ENCODE assay signal across 11 mouse cellular contexts in genomic region chr12:80778188-80778936, GRCm38 (mm10). TPM values are rescaled to one million over a fixed set of nuclear protein-coding genes. Genes with fewer than 3 reads are reported as not detected.
DNase-seq lines count a peak whose midpoint lies in the region; ATAC-seq and TF ChIP-seq lines count a peak whose summit lies in the region.
"Had no signal": no experiment of that assay in that cellular context is flagged by ENCODE, and none has a peak within 500 bp of the region (broad histone marks: within the 10 kb centered on the region; RNA-seq: fewer than 3 reads in every experiment).

No protein-coding gene starts in this region.

- TF ChIP-seq CTCF in lung, postnatal 0 days (IDR thresholded peaks at IDR 0.05), result no peak
- no peak for TF ChIP-seq CTCF in bone marrow, adult 2 months (IDR thresholded peaks at IDR 0.05; ENCODE audit: control insufficient read depth, insufficient read depth, low read length)

- H3K4me2 ChIP-seq in lung, postnatal 0 days (replicated peaks; ENCODE audit: low read depth, low read length), result no peak overlapping the region
- H3K4me2 ChIP-seq: midbrain, embryonic 15.5 days had no signal

- no peaks in the 10 kb centered on the region for H3K36me3 ChIP-seq in lung, postnatal 0 days (ENCODE audit: insufficient read depth, low read length)
- no peaks in the 10 kb centered on the region for H3K36me3 ChIP-seq in limb, embryonic 10.5 days
- H3K36me3 ChIP-seq: midbrain, embryonic 15.5 days had no signal

- no peak for TF ChIP-seq EP300 in lung, postnatal 0 days (IDR thresholded peaks at IDR 0.05)

- H3K9ac ChIP-seq in lung, postnatal 0 days (replicated peaks; ENCODE audit: low read depth), result no peak overlapping the region
- H3K9ac ChIP-seq: midbrain, embryonic 15.5 days had no signal

- peak; percentile 64; the same call in 1 of the 2 replicates for TF ChIP-seq POLR2A in bone marrow, adult 2 months (IDR thresholded peaks at IDR 0.05; ENCODE audit: borderline replicate concordance, control insufficient read depth, low read depth, low read length)

- no peaks in the 10 kb centered on the region for H3K27me3 ChIP-seq in lung, postnatal 0 days (replicated peaks; ENCODE audit: insufficient read depth, low read length)
- H3K27me3 ChIP-seq in limb, embryonic 10.5 days (ENCODE audit: low read depth, poor library complexity, severe bottlenecking), result no peaks in the 10 kb centered on the region
- H3K27me3 ChIP-seq: midbrain, embryonic 15.5 days had no signal

- ATAC-seq in lung, postnatal 0 days, result peak; percentile 32
- ATAC-seq: hindbrain, embryonic 16.5 days; midbrain, embryonic 15.5 days had no signal

- H3K27ac ChIP-seq in lung, postnatal 0 days (ENCODE audit: low read length), result no peak overlapping the region
- peak overlapping the region; percentile 89 for H3K27ac ChIP-seq in bone marrow, adult 2 months (ENCODE audit: control insufficient read depth, insufficient read depth, low read depth, low read length, poor library complexity)
- peak overlapping the region; percentile 36; the same call in 1 of the 2 replicates for H3K27ac ChIP-seq in limb, embryonic 10.5 days
- H3K27ac ChIP-seq: midbrain, embryonic 15.5 days had no signal

- no peaks in the 10 kb centered on the region for H3K9me3 ChIP-seq in lung, postnatal 0 days (ENCODE audit: low read length)
- H3K9me3 ChIP-seq in limb, embryonic 10.5 days (replicated peaks), result no peaks in the 10 kb centered on the region
- H3K9me3 ChIP-seq: midbrain, embryonic 15.5 days had no signal

- DNase-seq in lung, postnatal 0 days (ENCODE audit: low spot score), result no peak
- DNase-seq in lung, postnatal 4 days, result no peak
- no peak for DNase-seq in limb, embryonic 10.5 days (ENCODE audit: low spot score)
- peak; percentile 82 to 85 for DNase-seq in spleen, postnatal 4 days (ENCODE audit: low spot score in 2 of 2)
- DNase-seq in kidney, postnatal 4 days, result no peak
- DNase-seq in natural killer cell, adult 2 months (ENCODE audit: low spot score in 2 of 2), result no peak
- DNase-seq: adrenal gland, adult 2 months; layer of hippocampus, postnatal 36 days had no signal

- no peak overlapping the region for H3K4me3 ChIP-seq in lung, postnatal 0 days (ENCODE audit: low read depth, low read length)
- H3K4me3 ChIP-seq in bone marrow, adult 2 months (replicated peaks; ENCODE audit: control insufficient read depth, low read depth, low read length), result peak overlapping the region; percentile 16
- H3K4me3 ChIP-seq in limb, embryonic 10.5 days, result no peak overlapping the region
- H3K4me3 ChIP-seq: midbrain, embryonic 15.5 days had no signal

- H3K4me1 ChIP-seq in lung, postnatal 0 days (ENCODE audit: insufficient read depth, low read depth, low read length), result no peaks in the 10 kb centered on the region; the same call in 1 of the 2 replicates
- peaks cover 4% of the 10 kb centered on the region for H3K4me1 ChIP-seq in bone marrow, adult 2 months (ENCODE audit: control insufficient read depth, insufficient read depth, low read length)
- no peaks in the 10 kb centered on the region for H3K4me1 ChIP-seq in limb, embryonic 10.5 days
- H3K4me1 ChIP-seq: midbrain, embryonic 15.5 days had no signal

- 66% methylated on average over 16 of the region's 16 CpGs for WGBS in lung, postnatal 0 days
- 40% methylated on average over 16 of the region's 16 CpGs for WGBS in bone marrow, adult 2 months
- WGBS in limb, embryonic 10.5 days, result 79% methylated on average over 16 of the region's 16 CpGs

RNA-seq across cellular contexts. Expression of gene Susd6, which starts 11.9 kb away (rescaled TPM):
- 26.5 and 34.9 TPM in 2 replicates for polyA plus RNA-seq in lung, postnatal 0 days (2015; fragmentation: Nextera tagmentation; extraction: Ambion mirVana)
- polyA plus RNA-seq in bone marrow, adult 2 months (2011; ENCODE audit: insufficient read depth, insufficient read length, low replicate concordance, missing spikeins), result 10.0 and 17.3 TPM in 2 replicates
- 10.0 and 12.0 TPM in 2 replicates for polyA plus RNA-seq in limb, embryonic 10.5 days (2016; fragmentation: Nextera tagmentation; extraction: Ambion mirVana)

RNA-seq across cellular contexts. Expression of gene Ccdc177, which starts 17.9 kb away (rescaled TPM):
- polyA plus RNA-seq in lung, postnatal 0 days (2015; fragmentation: Nextera tagmentation; extraction: Ambion mirVana), result 0.02 TPM in 1 of 2 replicates, not detected in the other
- polyA plus RNA-seq in bone marrow, adult 2 months (2011; ENCODE audit: insufficient read depth, insufficient read length, low replicate concordance, missing spikeins), result not detected in 2 replicates
- polyA plus RNA-seq in limb, embryonic 10.5 days (2016; fragmentation: Nextera tagmentation; extraction: Ambion mirVana), result 0.04 and 0.06 TPM in 2 replicates
- polyA plus RNA-seq: adrenal gland, adult 2 months had no signal

Comparison
In these comparisons a context has a peak if more than half of its experiments do, and no peak if none do; other contexts are left out.
1. DNase-seq: peak in spleen, postnatal 4 days (2 of 2); none in lung, postnatal 0 days (single experiment), lung, postnatal 4 days (0 of 2), limb, embryonic 10.5 days (single experiment), kidney, postnatal 4 days (0 of 2) and natural killer cell, adult 2 months (0 of 2).